Mouse (Mus musculus) olfactory bulb, adult 2 months (tissue): ENCODE measurements at regions not wholly inside any gene's neighbourhood (a gene's known extent, or its start where the extent isn't known, plus 50 kb on each side); places are given as distances from the start of the nearest gene placed in this dataset.

ENCODE experiments used
- CTCF ChIP-seq: fragments of 200-500 bp; IDR thresholded peaks from 2 replicates; pipeline ENCODE4 v1.5.1; 2012; ENCODE audit warnings: low read depth, mild to moderate bottlenecking, low read length, moderate library complexity; ENCODE audit not compliant: insufficient read depth
- POLR2A ChIP-seq: fragments of 200-500 bp; IDR thresholded peaks from 2 replicates; pipeline ENCODE4 v1.6.1; 2012; ENCODE audit warnings: mild to moderate bottlenecking, low read depth, low read length, moderate library complexity; ENCODE audit not compliant: insufficient read depth

DNA sequence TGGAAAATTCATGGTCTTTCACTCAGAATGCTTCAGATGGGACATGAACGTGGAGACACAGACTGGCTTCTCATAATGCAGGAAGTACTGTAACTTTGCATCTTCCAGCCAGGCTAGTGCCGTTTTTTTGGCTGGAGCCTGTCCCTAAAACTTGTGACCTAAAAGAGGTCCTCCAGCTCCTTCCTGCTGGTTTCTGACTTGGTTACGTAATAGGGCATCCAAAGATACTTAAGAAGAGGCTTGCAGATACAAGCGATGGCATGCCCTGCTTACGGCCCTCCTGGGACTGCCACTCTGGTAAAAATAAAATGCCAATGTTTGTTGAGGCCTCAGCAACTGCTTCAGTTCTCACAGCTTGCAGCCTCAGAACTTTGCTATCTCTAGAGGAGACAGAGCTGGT lies 177.3 kb upstream of the Arl4c start:
- TF ChIP-seq CTCF, result no peak
- TF ChIP-seq POLR2A, result no peak
